Mouse (Mus musculus) thymus, postnatal 25 days (tissue): ENCODE measurements around the gene Vps35l.

Experiments
- DNase-seq: peaks from one replicate; pipeline ENCODE4 v3.0.0; 2022

Vps35l gene

DNA sequence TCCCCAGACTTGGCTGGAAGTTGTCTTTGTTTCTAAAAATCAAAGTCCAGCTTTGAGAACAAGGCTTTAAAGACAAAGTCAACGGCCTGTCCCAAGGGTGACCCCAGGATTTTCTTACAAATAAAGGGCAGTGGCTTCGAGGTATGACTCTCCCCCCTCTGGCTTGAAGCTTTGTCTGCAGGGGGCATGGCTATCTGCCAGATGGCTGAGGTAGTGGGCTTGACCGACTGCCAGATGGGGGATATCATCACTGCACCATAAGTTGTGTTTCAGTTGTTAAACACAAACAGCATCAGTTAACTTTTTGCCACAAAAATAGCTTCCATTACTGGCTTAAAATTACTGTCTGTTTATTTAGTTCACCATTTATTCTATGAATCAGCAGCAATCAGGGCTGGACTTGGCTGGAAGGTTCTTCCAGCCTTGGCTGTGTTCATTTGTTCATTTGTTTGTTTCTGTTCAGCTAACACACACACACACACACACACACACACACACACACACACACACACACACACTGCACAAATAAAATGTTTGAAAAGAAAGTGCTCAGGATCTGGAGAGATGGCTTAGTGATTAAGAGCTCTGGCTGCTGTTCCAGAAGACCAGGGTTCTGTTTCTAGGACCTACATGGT is 149.1 kb downstream of the Vps35l start:
- no peak for DNase-seq
